1 mouse cellular context compared by ENCODE assay signal in genomic region chr17:46283140-46283539, GRCm38 (mm10).
TF ChIP-seq lines count a peak whose summit lies in the region.

No protein-coding gene starts in this region.

TF ChIP-seq in MEL, 35 proteins besides CTCF, POLR2A, EP300 and RAD21:
- TF ChIP-seq MXI1 (IDR thresholded peaks at IDR 0.05; ENCODE audit: low read depth, low read length) (peak; percentile 31; the same call in 1 of the 2 replicates), MEF2A (IDR thresholded peaks at IDR 0.05; ENCODE audit: extremely low read depth, insufficient replicate concordance, low read depth, low read length, poor library complexity, severe bottlenecking) (no peak), ZC3H11A (IDR thresholded peaks at IDR 0.05; ENCODE audit: low read depth, low read length) (no peak), ZNF384 (IDR thresholded peaks at IDR 0.05; ENCODE audit: low read depth, low read length) (no peak), E2F4 (IDR thresholded peaks at IDR 0.05; ENCODE audit: borderline replicate concordance, low read depth, low read length) (no peak), ELF1 (IDR thresholded peaks at IDR 0.05; ENCODE audit: low read depth, low read length) (0 out of 2 replicates have a peak, but pooled peaks have one; percentile 29), POLR2AphosphoS2 (IDR thresholded peaks at IDR 0.05; ENCODE audit: low read length) (no peak), ZKSCAN1 (IDR thresholded peaks at IDR 0.05; ENCODE audit: low read depth, low read length) (no peak), GABPA (IDR thresholded peaks at IDR 0.05; ENCODE audit: low read depth, low read length) (no peak), HCFC1 (IDR thresholded peaks at IDR 0.05; ENCODE audit: low read depth, low read length) (no peak; the same call in 1 of the 2 replicates), SMC3 (IDR thresholded peaks at IDR 0.05; ENCODE audit: low read depth, low read length) (0 out of 2 replicates have a peak, but pooled peaks have one; percentile 4), BHLHE40 (IDR thresholded peaks at IDR 0.05; ENCODE audit: borderline replicate concordance, low read depth, low read length) (no peak), NRF1 (IDR thresholded peaks at IDR 0.05; ENCODE audit: insufficient read depth, low read depth, low read length, poor library complexity, severe bottlenecking) (no peak), JUND (IDR thresholded peaks at IDR 0.05; ENCODE audit: low read depth, low read length) (no peak), MAX (IDR thresholded peaks at IDR 0.05; ENCODE audit: low read length) (no peak), CHD2 (IDR thresholded peaks at IDR 0.05; ENCODE audit: low read length) (peak; percentile 13; the same call in 1 of the 2 replicates), SIN3A (IDR thresholded peaks at IDR 0.05; ENCODE audit: low read length) (0 out of 2 replicates have a peak, but pooled peaks have one; percentile 10), MAZ (IDR thresholded peaks at IDR 0.05; ENCODE audit: low read depth, low read length) (0 out of 2 replicates have a peak, but pooled peaks have one; percentile 12), USF1 (IDR thresholded peaks at IDR 0.05; ENCODE audit: low read depth, low read length) (no peak), NELFE (IDR thresholded peaks at IDR 0.05; ENCODE audit: low read depth, low read length) (no peak), MYC (IDR thresholded peaks at IDR 0.05; ENCODE audit: low read depth, low read length) (peak; percentile 47; the same call in 1 of the 2 replicates), CHD1 (IDR thresholded peaks at IDR 0.05; ENCODE audit: low read depth, low read length) (0 out of 2 replicates have a peak, but pooled peaks have one; percentile 41), POLR2AphosphoS5 (IDR thresholded peaks at IDR 0.05; ENCODE audit: borderline replicate concordance, low read depth, low read length) (no peak), TAL1 (IDR thresholded peaks at IDR 0.05; ENCODE audit: low read length) (no peak), UBTF (IDR thresholded peaks at IDR 0.05; ENCODE audit: borderline replicate concordance, insufficient read depth, low read depth, low read length) (no peak), MYB (IDR thresholded peaks at IDR 0.05; ENCODE audit: low read depth, low read length) (no peak), RCOR1 (IDR thresholded peaks at IDR 0.05; ENCODE audit: low read depth, low read length) (peak; percentile 47; the same call in 1 of the 2 replicates), TCF12 (IDR thresholded peaks at IDR 0.05; ENCODE audit: low read depth, low read length) (0 out of 2 replicates have a peak, but pooled peaks have one; percentile 3), USF2 (IDR thresholded peaks at IDR 0.05; ENCODE audit: borderline replicate concordance in 1 of 2, insufficient read depth in 1 of 2, low read depth in 1 of 2, low read length in 2 of 2) (no peak), GATA1 (IDR thresholded peaks at IDR 0.05; ENCODE audit: low read depth, low read length) (no peak), ZMIZ1 (IDR thresholded peaks at IDR 0.05; ENCODE audit: low read depth, low read length) (peak; percentile 48; the same call in 1 of the 2 replicates), KAT2A (conservative IDR thresholded peaks at IDR 0.05; ENCODE audit: low read depth, low read length) (no peak), ETS1 (IDR thresholded peaks at IDR 0.05; ENCODE audit: low read depth, low read length) (no peak), MAFK (IDR thresholded peaks at IDR 0.05; ENCODE audit: borderline replicate concordance, low read depth, low read length) (no peak), TBP (IDR thresholded peaks at IDR 0.05; ENCODE audit: low read depth, low read length) (no peak)
